Mouse (Mus musculus): ENCODE data around the gene Pxn.
A peak's percentile ranks its signal among the peaks of the same experiment; 100 is the strongest.

GRCm38 (mm10) chr5:115506454-115507201 is at the start of gene Pxn:
- TF ChIP-seq CTCF (IDR thresholded peaks at IDR 0.05; ENCODE audit: control insufficient read depth, insufficient read depth, insufficient read length) = peak; percentile 99
- no peak for TF ChIP-seq MYOD1 (IDR thresholded peaks at IDR 0.05; ENCODE audit: control insufficient read depth, insufficient read length, low read depth)
